Mouse (Mus musculus) G1E (cell line): ENCODE results near the gene Pilrb2. TPM values are rescaled to one million over a fixed set of nuclear protein-coding genes. Genes with fewer than 3 reads are reported as not detected.
"Not testable (repeated sequence)": the region's sequence is repeated elsewhere in the genome, so short reads cannot be mapped to it uniquely, and the experiment has no call there.

Experiments used
- ATAC-seq: 2 replicates; pipeline ENCODE4 v1.8.0; 2016; ENCODE audit warnings: mild to moderate bottlenecking; ENCODE audit not compliant: insufficient number of reproducible peaks, poor library complexity, low FRiP score, severe bottlenecking; ENCODE audit errors: extremely low read depth
- DNase-seq: peaks from one replicate; pipeline ENCODE4 v3.0.0; 2012; ENCODE audit warnings: low spot score
- H3K27me3 ChIP-seq: 2 replicates; pipeline ENCODE4 v1.6.1; 2012; ENCODE audit warnings: mild to moderate bottlenecking, low read length, inconsistent platforms; ENCODE audit not compliant: insufficient read depth
- H3K36me3 ChIP-seq: replicated peaks from 2 replicates; pipeline ENCODE3; 2012; ENCODE audit warnings: mild to moderate bottlenecking, inconsistent platforms
- H3K4me1 ChIP-seq: 2 replicates; pipeline ENCODE4 v1.6.1; 2012; ENCODE audit warnings: low read depth, low read length, inconsistent platforms, mixed read lengths; ENCODE audit not compliant: insufficient read depth
- H3K4me3 ChIP-seq: 2 replicates; pipeline ENCODE4 v1.5.1; 2012; ENCODE audit warnings: low read depth, mild to moderate bottlenecking, inconsistent platforms, low read length, moderate library complexity, mixed read lengths
- H3K9me3 ChIP-seq: replicated peaks from 2 replicates; pipeline ENCODE4 v1.6.1; 2012; ENCODE audit warnings: inconsistent platforms
- CTCF ChIP-seq: IDR thresholded peaks from 2 replicates; pipeline ENCODE4 v1.5.1; 2012; ENCODE audit warnings: low read depth, low read length, inconsistent platforms, mixed read lengths
- GATA1 ChIP-seq: IDR thresholded peaks from 2 replicates; pipeline ENCODE4 v1.6.1; 2012; ENCODE audit warnings: borderline replicate concordance, low read length, inconsistent platforms, mixed read lengths
- GATA2 ChIP-seq: IDR thresholded peaks from 2 replicates; pipeline ENCODE4 v1.6.1; 2012; ENCODE audit warnings: low read depth, low read length, inconsistent platforms, borderline replicate concordance
- POLR2AphosphoS5 ChIP-seq: IDR thresholded peaks from 2 replicates; pipeline ENCODE4 v1.6.1; 2012; ENCODE audit warnings: low read depth, low read length, inconsistent platforms; ENCODE audit not compliant: insufficient replicate concordance
- TAL1 ChIP-seq: conservative IDR thresholded peaks from 2 replicates; pipeline ENCODE4 v1.6.1; 2012; ENCODE audit warnings: low read depth, low read length, inconsistent platforms, mixed read lengths
- polyA plus RNA-seq: library from polyadenylated mRNA; stranded (reverse); fragments of >175 nt; gene quantifications from 2 replicates; pipeline ENCODE4 v1.2.3, GENCODE M21; 2012
- total RNA-seq, 2 experiments: library from RNA; stranded (forward) in 1 of 2; stranded (reverse) in 1 of 2; fragments of 200-1000 nt in 1 of 2; fragments of >200 nt in 1 of 2; fragmentation: Nextera tagmentation in 1 of 2; gene quantifications; 2 replicates each; pipeline ENCODE4 v1.2.3; 2014 to 2017

The Pilrb2 gene
- 2.4 TPM in 1 of 2 replicates, not detected in the other for total RNA-seq (2014; fragmentation: Nextera tagmentation)
- total RNA-seq (2017), result 19.0 and 23.8 TPM in 2 replicates
- 0.13 and 0.31 TPM in 2 replicates for polyA plus RNA-seq

DNA sequence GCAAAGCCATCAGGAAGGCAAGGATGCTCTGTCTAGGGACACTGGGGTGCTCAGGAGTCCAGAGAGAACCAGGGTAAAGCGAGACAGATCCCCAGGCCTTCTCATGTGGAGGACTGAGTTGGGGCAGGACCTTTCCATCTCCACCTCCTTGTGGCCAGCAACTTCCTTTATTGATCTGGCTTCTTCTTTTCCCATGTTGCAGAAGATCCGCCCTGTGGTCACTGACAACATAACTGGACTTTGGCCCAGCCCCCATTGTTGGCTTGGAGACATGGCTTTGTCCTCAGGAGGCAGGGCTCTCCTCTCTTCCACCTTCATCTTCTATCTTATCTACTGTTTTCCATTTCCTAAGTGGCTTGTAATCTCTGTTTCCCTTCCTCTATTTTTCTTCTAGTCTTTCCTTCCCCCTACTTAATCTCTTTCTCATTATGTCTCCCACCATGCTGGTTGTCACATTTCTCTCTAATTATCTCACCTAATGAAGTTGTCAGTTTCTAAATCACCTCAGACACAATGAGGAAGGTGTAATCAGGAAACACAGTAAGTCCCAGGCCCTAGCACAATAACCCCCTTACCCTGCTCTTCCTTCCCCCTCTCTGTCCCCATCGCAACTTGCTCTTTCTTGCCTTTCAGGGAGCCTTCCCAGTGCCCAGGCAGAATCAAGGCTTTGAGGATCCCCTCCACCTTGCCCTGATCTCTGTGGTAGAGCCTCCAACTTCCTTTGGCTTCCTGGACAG lies at the start of gene Pilrb2:
TSS of gene Pilrb2 (minus strand) at position 172 of the 737 bp plus-strand sequence.
- not testable (repeated sequence) for H3K4me1 ChIP-seq, H3K36me3 ChIP-seq, H3K9me3 ChIP-seq, H3K27me3 ChIP-seq, DNase-seq, H3K4me3 ChIP-seq
- ATAC-seq, result peak; percentile 47; the same call in 1 of the 2 replicates

DNA sequence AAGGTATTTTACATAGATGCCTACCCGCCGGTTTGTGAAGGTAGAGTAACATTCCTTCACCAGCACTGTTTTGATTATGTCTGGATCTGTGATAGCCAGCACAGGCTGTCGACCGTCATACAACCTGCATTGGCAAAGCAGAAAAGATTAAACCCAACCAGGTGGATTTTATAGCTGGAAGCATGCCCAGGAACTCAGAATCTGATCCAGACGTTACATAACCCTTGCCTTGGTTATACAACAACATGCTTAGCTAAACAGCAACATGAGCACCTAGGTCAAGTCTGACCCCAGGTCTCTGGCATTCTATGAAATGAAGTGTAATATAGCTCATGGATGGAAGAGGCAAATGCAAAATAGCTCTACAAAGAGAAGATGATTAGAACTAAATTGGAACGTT lies 43.9 kb upstream of the Pilrb2 start:
- no peak for TF ChIP-seq GATA1
- no peak for TF ChIP-seq POLR2AphosphoS5
- no peak for TF ChIP-seq GATA2
- no peak for TF ChIP-seq CTCF
- no peak for TF ChIP-seq TAL1
- DNase-seq (no peak), ATAC-seq (no peak)
- Histone ChIP-seq H3K4me1 (no peaks in the 10 kb centered on the region), H3K4me3 (no peak overlapping the region), H3K9me3 (no peaks in the 10 kb centered on the region), H3K27me3 (peaks cover 6% of the 10 kb centered on the region; the same call in 1 of the 2 replicates), H3K36me3 (no peaks in the 10 kb centered on the region)

DNA sequence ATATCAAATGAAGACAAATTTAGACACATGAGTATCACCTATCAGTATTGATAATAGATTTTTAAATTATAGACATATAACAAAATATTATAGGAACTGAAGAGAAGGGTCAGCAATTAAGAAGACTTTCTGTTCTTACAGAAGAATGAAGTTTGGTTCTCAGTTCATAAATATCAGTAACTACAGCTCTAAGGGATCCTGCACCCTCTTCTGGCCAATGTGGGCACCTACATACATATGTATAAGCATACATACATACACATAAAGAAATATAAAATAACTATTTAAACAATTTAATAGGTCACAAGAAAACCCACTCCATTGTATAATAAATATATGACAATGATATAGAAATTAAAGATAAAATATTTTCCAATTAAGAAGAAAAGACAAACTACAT lies 42.9 kb upstream of the Pilrb2 start:
- Histone ChIP-seq H3K4me1 (no peaks in the 10 kb centered on the region), H3K9me3 (no peaks in the 10 kb centered on the region), H3K4me3 (no peak overlapping the region), H3K27me3 (peaks cover 6% of the 10 kb centered on the region; the same call in 1 of the 2 replicates), H3K36me3 (no peaks in the 10 kb centered on the region)
- DNase-seq (no peak), ATAC-seq (no peak)
- TF ChIP-seq GATA1, result no peak
- no peak for TF ChIP-seq TAL1

DNA sequence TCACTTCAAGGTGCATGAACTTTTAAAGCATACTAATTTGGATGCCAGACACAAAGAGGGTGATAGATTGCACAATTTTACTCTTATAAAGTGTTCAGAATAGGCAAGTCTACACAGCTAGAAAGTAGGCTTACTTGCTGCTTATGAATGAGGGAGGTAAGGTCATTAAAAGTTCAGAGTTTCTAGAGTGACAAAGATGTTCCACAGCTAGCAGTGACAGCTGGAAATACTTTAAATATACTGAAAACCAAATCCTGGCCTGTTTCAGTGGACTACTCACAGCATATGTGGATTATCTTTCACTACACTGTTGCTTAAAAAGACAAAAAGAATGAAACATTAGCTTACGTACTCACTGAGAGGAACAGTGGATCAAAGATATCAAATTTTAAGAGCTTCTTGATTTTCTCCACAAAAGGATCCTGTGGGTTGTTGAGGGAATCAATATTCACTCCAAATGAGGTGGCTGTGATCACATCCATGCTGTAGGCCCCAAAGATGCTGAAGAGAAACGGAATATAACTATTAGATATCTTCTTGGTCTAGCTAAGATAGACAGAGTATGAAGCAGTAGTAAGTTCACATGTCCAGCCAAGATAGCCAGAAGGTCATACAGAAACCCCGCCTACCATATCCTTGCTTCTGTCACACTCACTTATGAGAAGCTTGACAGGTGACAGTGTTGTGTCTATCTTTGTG lies 38.1 kb upstream of the Pilrb2 start:
- H3K9me3 ChIP-seq, result no peaks in the 10 kb centered on the region
- no peak overlapping the region for H3K4me3 ChIP-seq
- no peaks in the 10 kb centered on the region for H3K4me1 ChIP-seq
- H3K27me3 ChIP-seq, result peaks cover 4% of the 10 kb centered on the region; the same call in 1 of the 2 replicates
- TF ChIP-seq TAL1 (no peak), POLR2AphosphoS5 (no peak), GATA2 (no peak), GATA1 (no peak), CTCF (no peak)
- no peaks in the 10 kb centered on the region for H3K36me3 ChIP-seq
- ATAC-seq (no peak), DNase-seq (no peak)

DNA sequence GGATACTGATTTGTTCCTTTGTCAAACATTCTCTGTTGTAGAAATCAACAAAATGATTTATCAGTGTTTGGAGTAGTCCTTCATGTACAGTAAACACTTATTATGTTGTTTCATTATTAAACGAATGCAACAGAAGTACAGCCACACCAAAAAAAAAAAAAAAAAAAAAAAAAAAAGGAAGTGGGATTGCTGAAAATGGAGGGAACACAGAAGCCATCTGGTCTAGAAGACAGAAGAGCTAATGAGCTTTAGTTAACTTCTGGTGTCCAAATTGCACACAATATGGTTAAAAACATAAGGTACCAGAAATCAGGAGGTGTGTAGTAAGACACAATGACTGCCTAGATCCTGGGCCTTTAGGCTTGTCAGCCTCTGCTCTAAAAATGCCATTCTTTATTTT lies 26.2 kb upstream of the Pilrb2 start:
- H3K4me3 ChIP-seq, result no peak overlapping the region
- no peak for DNase-seq
- H3K36me3 ChIP-seq, result no peaks in the 10 kb centered on the region
- peaks cover 3% of the 10 kb centered on the region; the same call in 1 of the 2 replicates for H3K27me3 ChIP-seq
- no peak for TF ChIP-seq POLR2AphosphoS5
- TF ChIP-seq GATA2, result no peak
- no peak for TF ChIP-seq GATA1
- no peak for TF ChIP-seq TAL1
- no peak for TF ChIP-seq CTCF
- no peak for ATAC-seq
- H3K9me3 ChIP-seq, result no peaks in the 10 kb centered on the region
- no peaks in the 10 kb centered on the region for H3K4me1 ChIP-seq

DNA sequence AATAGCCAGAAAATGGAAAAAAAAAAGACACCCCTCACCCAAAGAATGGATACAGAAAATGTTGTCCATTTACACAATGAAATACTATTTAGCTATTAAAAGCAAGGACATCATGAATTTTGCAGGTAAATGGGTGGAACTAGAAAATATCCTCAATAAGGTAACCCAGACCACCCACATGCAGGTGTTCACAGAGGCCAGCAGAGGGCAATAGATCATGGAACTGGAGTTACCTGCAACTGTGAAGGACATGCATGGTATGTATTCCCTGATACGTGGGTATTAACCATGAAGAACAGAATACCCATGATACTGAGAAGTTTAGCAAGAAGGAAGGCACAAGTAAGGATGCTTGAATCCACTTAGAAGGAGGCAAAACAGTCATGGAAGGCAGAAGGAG lies 21.3 kb upstream of the Pilrb2 start:
- Histone ChIP-seq H3K36me3 (no peaks in the 10 kb centered on the region), H3K27me3 (peaks cover 3% of the 10 kb centered on the region; the same call in 1 of the 2 replicates), H3K4me1 (no peaks in the 10 kb centered on the region), H3K9me3 (no peaks in the 10 kb centered on the region), H3K4me3 (no peak overlapping the region)
- ATAC-seq (no peak), DNase-seq (no peak)
- no peak for TF ChIP-seq GATA2
- 0 out of 2 replicates have a peak, but pooled peaks have one; percentile 24 for TF ChIP-seq CTCF
- TF ChIP-seq TAL1, result no peak

DNA sequence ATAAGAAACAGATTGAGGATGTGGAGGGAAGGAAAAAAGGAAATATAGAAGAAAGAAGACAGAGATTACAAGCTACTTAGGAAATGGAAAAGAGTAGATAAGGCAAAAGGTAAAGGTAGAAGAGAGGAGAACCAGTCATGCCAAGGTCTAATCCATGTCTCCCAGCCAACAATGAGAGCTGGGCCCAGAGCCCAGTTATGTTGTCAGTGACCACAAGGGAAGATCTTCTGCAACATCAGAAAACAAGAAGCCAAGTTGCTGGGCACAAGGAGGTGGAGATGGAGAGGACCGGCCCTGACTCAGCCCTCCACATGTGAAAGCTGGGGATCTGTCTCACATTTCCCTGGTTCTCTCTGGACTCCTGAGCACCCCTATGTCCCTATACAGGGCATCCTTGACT lies 16.1 kb upstream of the Pilrb2 start:
- no peaks in the 10 kb centered on the region for H3K36me3 ChIP-seq
- ATAC-seq (no peak), DNase-seq (no peak)
- no peaks in the 10 kb centered on the region for H3K4me1 ChIP-seq
- no peaks in the 10 kb centered on the region for H3K9me3 ChIP-seq
- no peak overlapping the region for H3K4me3 ChIP-seq
- no peak for TF ChIP-seq GATA1
- no peaks in the 10 kb centered on the region for H3K27me3 ChIP-seq
